In genomic region chr8:84273968-84274367, GRCm38 (mm10) we compare ENCODE assay signal across 31 mouse cellular contexts.
"Had no signal": no experiment of that assay in that cellular context is flagged by ENCODE, and none has a peak within 500 bp of the region (broad histone marks: within the 10 kb centered on the region; RNA-seq: fewer than 3 reads in every experiment).

No protein-coding gene starts in this region.

- ATAC-seq: liver, embryonic 12.5 days; liver, postnatal 0 days; lung, postnatal 0 days; midbrain, embryonic 13.5 days; midbrain, embryonic 15.5 days; midbrain, embryonic 16.5 days had no signal

- H3K27me3 ChIP-seq: limb, embryonic 12.5 days; limb, embryonic 13.5 days; limb, embryonic 15.5 days; liver, embryonic 12.5 days; liver, embryonic 13.5 days; liver, embryonic 15.5 days; lung, embryonic 15.5 days; megakaryocyte, embryonic 14.5 days; midbrain, embryonic 13.5 days; midbrain, embryonic 15.5 days; neural tube, embryonic 12.5 days; neural tube, embryonic 13.5 days had no signal

- H3K4me2 ChIP-seq: limb, embryonic 12.5 days; limb, embryonic 13.5 days; limb, embryonic 15.5 days; liver, embryonic 11.5 days; liver, embryonic 12.5 days; liver, embryonic 13.5 days; liver, embryonic 15.5 days; lung, embryonic 14.5 days; lung, embryonic 15.5 days; midbrain, embryonic 13.5 days; midbrain, embryonic 15.5 days; neural tube, embryonic 12.5 days; neural tube, embryonic 13.5 days had no signal

- H3K9me3 ChIP-seq: limb, embryonic 10.5 days; limb, embryonic 12.5 days; limb, embryonic 13.5 days; limb, embryonic 15.5 days; liver, embryonic 12.5 days; liver, embryonic 13.5 days; liver, embryonic 15.5 days; lung, embryonic 15.5 days; megakaryocyte, embryonic 14.5 days; midbrain, embryonic 10.5 days; midbrain, embryonic 13.5 days; midbrain, embryonic 15.5 days; neural tube, embryonic 12.5 days; neural tube, embryonic 13.5 days had no signal

- H3K9ac ChIP-seq: limb, embryonic 12.5 days; limb, embryonic 13.5 days; limb, embryonic 15.5 days; liver, embryonic 12.5 days; liver, embryonic 13.5 days; liver, embryonic 14.5 days; liver, embryonic 15.5 days; liver, postnatal 0 days; lung, embryonic 14.5 days; lung, embryonic 15.5 days; midbrain, embryonic 13.5 days; midbrain, embryonic 15.5 days; neural tube, embryonic 12.5 days had no signal

- DNase-seq: left cerebral cortex, postnatal 4 days; liver; liver, embryonic 13.5 days; liver, postnatal 0 days; lung, adult 18-20 months; lung, adult 2 months; lung, embryonic 14.5 days; lung, postnatal 10 days; lung, postnatal 14 days; lung, postnatal 36 days; lung, postnatal 4 days; midbrain, embryonic 14.5 days had no signal

- H3K27ac ChIP-seq: limb, embryonic 10.5 days; limb, embryonic 12.5 days; limb, embryonic 13.5 days; limb, embryonic 15.5 days; liver, embryonic 12.5 days; liver, embryonic 13.5 days; liver, embryonic 14.5 days; liver, embryonic 15.5 days; lung, embryonic 15.5 days; macrophage; midbrain, embryonic 10.5 days; midbrain, embryonic 13.5 days; midbrain, embryonic 15.5 days; neural tube, embryonic 12.5 days; neural tube, embryonic 13.5 days had no signal

- H3K4me3 ChIP-seq: limb, embryonic 10.5 days; limb, embryonic 12.5 days; limb, embryonic 13.5 days; limb, embryonic 15.5 days; liver, embryonic 12.5 days; liver, embryonic 13.5 days; liver, embryonic 15.5 days; lung, embryonic 15.5 days; megakaryocyte, embryonic 14.5 days; midbrain, embryonic 10.5 days; midbrain, embryonic 13.5 days; midbrain, embryonic 15.5 days; myocyte; neural tube, embryonic 12.5 days; neural tube, embryonic 13.5 days had no signal

- H3K36me3 ChIP-seq: limb, embryonic 10.5 days; limb, embryonic 12.5 days; limb, embryonic 13.5 days; limb, embryonic 15.5 days; liver, embryonic 12.5 days; liver, embryonic 13.5 days; liver, embryonic 15.5 days; lung, embryonic 15.5 days; midbrain, embryonic 10.5 days; midbrain, embryonic 13.5 days; midbrain, embryonic 15.5 days; neural tube, embryonic 12.5 days; neural tube, embryonic 13.5 days had no signal
